Mouse (Mus musculus): ENCODE measurements around the gene Copb1. TPM values are rescaled to one million over a fixed set of nuclear protein-coding genes. Genes with fewer than 3 reads are reported as not detected.

Copb1 gene
- total RNA-seq, 2 experiments from 2014 or later = 43.9 to 48.7 TPM

DNA sequence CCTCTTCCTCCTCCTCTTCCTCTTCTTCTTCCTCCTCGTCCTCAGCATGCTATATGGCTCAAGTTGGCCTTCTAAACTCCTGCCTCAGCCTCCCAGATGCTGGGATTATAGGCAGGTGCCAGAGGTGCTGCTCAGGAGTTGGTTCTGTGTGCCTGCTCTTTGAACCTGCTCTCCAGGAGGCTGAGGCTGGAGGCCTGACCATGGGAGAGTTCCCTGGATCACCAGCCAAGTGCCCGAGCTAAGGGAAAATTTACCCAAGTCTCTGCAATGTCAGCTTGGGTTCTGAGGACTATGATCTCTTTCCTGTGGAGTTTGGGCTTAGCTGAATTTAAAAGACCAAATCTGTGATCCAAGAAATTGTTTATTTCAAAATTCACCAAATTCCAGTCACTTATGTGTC lies 85.1 kb downstream of the Copb1 start:
- no peak for DNase-seq

Other genes starting within 250 kb of the Copb1 start
- 10 to 100 TPM; 23.6 to 25.1 TPM for gene Rras2, start 136.9 kb downstream of the Copb1 start, total RNA-seq (2021)
- gene Psma1, start 21.4 kb upstream of the Copb1 start, total RNA-seq (2021) = 100 to 1,000 TPM; 108 to 114 TPM
- gene Pde3b, start 160.6 kb upstream of the Copb1 start, total RNA-seq (2021) = 1 to 10 TPM; 7.1 to 8.6 TPM

Data from gastrocnemius, postnatal 10 days (tissue).